Mouse (Mus musculus): ENCODE results near the gene Prr23a2. TPM values are rescaled to one million over a fixed set of nuclear protein-coding genes. Genes with fewer than 3 reads are reported as not detected.
"Not testable (repeated sequence)": the region's sequence is repeated elsewhere in the genome, so short reads cannot be mapped to it uniquely, and the experiment has no call there.

Gene Prr23a2
- 0.17 and 0.38 TPM in 2 replicates for polyA plus RNA-seq (2012; rRNA removed)

DNA sequence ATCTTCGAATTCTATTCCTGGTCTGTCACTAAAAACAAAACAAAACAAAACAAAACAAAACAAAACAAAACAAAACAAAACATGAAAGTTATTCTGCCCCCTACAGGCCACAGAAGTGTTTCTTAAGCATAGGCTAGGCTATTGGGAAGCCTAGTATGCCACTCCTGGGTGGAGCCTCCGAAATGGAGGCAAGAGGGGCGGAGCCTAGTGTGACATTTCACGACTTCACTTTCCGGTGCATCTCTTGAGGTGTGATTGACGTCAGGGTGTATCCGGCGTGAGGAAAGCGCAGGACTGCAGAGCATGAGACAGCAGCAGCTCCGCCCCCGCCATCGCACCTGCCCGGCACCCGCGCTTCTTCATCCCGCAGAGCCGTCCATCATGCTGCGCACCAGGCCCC, at the start of gene Prr23a2:
TSS of gene Prr23a2 (plus strand) at position 285 of the 400 bp plus-strand sequence.
- H3K4me3 ChIP-seq (ENCODE audit: control insufficient read depth, low read depth, low read length): peak within 1 kb of the TSS; percentile 85

DNA sequence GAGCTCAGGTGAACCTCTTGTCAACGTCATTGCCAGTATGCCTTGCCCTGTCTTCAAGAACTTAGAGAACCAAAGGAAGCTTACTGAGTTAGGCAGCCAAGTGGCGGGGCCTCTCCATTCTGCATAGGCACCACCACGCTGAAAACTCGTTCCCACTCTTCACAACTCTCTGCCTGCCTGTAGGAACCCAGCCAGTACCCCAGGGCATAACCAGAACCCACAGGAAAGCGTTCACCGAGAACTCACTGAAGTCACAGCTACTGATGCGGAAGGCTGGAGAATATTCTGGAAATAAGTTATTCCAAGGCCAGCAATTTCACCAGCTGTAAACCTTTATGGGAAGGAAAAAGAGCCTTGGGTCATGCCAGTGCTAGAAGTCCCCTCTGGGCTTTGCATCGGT, 48.7 kb upstream of the Prr23a2 start:
- Histone ChIP-seq H3K4me1 (ENCODE audit: control insufficient read depth, insufficient read depth, low read length) (no peaks in the 10 kb centered on the region), H3K4me3 (ENCODE audit: control insufficient read depth, low read depth, low read length) (no peak overlapping the region), H3K27me3 (ENCODE audit: control insufficient read depth, insufficient read depth, low read length) (no peaks in the 10 kb centered on the region), H3K36me3 (ENCODE audit: control insufficient read depth, insufficient read depth, low read length) (no peaks in the 10 kb centered on the region), H3K27ac (ENCODE audit: control insufficient read depth, insufficient read depth, low read depth, low read length) (no peak overlapping the region)
- TF ChIP-seq POLR2A (IDR thresholded peaks at IDR 0.05; ENCODE audit: control insufficient read depth, low read depth, low read length) (no peak), CTCF (IDR thresholded peaks at IDR 0.05; ENCODE audit: control insufficient read depth, insufficient read depth, insufficient replicate concordance, low read depth, low read length) (no peak)

More for the DNA sequence above, at the start of gene Prr23a2:
- no peaks in the 10 kb centered on the region for H3K4me1 ChIP-seq (ENCODE audit: control insufficient read depth, insufficient read depth, low read length)
- TF ChIP-seq CTCF (IDR thresholded peaks at IDR 0.05; ENCODE audit: control insufficient read depth, insufficient read depth, insufficient replicate concordance, low read depth, low read length) (no peak), POLR2A (IDR thresholded peaks at IDR 0.05; ENCODE audit: control insufficient read depth, low read depth, low read length) (no peak)
- no peak within 1 kb of the TSS for H3K27ac ChIP-seq (ENCODE audit: control insufficient read depth, insufficient read depth, low read depth, low read length)
- H3K36me3 ChIP-seq (ENCODE audit: control insufficient read depth, insufficient read depth, low read length): no peaks in the 10 kb centered on the region
- H3K27me3 ChIP-seq (ENCODE audit: control insufficient read depth, insufficient read depth, low read length): no peaks in the 10 kb centered on the region

DNA sequence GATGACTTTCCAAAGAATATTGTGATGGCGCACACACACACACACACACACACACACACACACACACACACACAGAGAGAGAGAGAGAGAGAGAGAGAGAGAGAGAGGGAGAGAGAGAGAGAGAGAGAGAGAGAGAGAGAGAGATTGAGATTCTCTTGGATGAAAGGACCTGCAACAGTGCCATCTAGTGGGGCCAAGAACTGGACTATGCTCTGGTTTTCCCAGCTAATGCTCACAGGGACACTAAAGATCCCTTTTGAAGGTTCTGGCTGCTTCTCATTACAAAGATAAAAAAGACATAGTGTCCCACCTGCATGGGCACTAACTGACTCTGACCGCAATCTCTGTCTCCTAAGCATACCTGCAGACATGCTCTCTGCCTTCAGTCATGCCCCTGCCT, 46.8 kb upstream of the Prr23a2 start:
- not testable (repeated sequence) for H3K27me3 ChIP-seq (ENCODE audit: control insufficient read depth, insufficient read depth, low read length); H3K4me3 ChIP-seq (ENCODE audit: control insufficient read depth, low read depth, low read length); H3K36me3 ChIP-seq (ENCODE audit: control insufficient read depth, insufficient read depth, low read length); H3K4me1 ChIP-seq (ENCODE audit: control insufficient read depth, insufficient read depth, low read length); H3K27ac ChIP-seq (ENCODE audit: control insufficient read depth, insufficient read depth, low read depth, low read length)

DNA sequence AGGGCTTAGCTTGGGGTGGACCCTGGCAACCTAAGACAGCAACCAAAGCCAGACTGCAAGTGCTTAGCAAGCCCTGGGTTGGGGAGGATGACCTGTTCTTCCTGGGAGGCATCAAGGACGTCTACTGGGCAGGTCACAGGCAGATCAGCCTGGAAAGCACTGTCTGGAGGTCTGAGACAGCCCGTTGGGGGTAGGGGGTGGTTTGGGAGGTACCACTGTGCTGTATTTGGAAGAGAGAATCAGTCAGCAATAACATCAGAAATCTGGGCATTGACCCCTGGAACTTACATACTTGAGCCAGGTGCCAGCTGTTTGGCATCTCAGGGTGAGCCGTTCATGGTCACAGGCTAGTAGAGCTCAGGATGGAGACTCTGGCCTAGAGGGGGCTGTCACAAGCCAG, 40.2 kb upstream of the Prr23a2 start:
- no peak for TF ChIP-seq POLR2A (IDR thresholded peaks at IDR 0.05; ENCODE audit: control insufficient read depth, low read depth, low read length)
- no peak for TF ChIP-seq CTCF (IDR thresholded peaks at IDR 0.05; ENCODE audit: control insufficient read depth, insufficient read depth, insufficient replicate concordance, low read depth, low read length)
- Histone ChIP-seq H3K4me3 (ENCODE audit: control insufficient read depth, low read depth, low read length) (no peak overlapping the region), H3K27me3 (ENCODE audit: control insufficient read depth, insufficient read depth, low read length) (no peaks in the 10 kb centered on the region), H3K27ac (ENCODE audit: control insufficient read depth, insufficient read depth, low read depth, low read length) (no peak overlapping the region), H3K4me1 (ENCODE audit: control insufficient read depth, insufficient read depth, low read length) (no peaks in the 10 kb centered on the region), H3K36me3 (ENCODE audit: control insufficient read depth, insufficient read depth, low read length) (no peaks in the 10 kb centered on the region)

DNA sequence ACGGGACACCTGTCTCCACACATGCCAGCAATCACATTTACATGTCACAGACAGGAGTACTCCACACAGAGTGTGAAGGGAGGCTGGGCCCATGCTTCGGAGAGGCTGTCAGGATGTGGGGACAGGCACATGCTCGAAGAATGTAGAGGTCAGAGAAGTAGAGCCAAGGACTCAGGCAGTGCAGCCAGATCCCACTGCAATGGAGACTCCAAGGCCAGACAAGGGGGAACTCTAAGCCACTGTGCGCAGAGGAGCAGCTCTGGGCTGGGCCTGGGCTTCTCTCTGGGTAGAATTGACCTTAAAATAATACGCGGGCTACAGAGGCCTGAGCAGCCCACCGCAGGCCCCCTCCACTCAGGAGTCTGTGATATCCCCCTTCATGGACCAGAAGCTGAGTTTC, 38.7 kb upstream of the Prr23a2 start:
- Histone ChIP-seq H3K36me3 (ENCODE audit: control insufficient read depth, insufficient read depth, low read length) (no peaks in the 10 kb centered on the region), H3K27ac (ENCODE audit: control insufficient read depth, insufficient read depth, low read depth, low read length) (no peak overlapping the region), H3K4me3 (ENCODE audit: control insufficient read depth, low read depth, low read length) (no peak overlapping the region), H3K27me3 (ENCODE audit: control insufficient read depth, insufficient read depth, low read length) (no peaks in the 10 kb centered on the region), H3K4me1 (ENCODE audit: control insufficient read depth, insufficient read depth, low read length) (no peaks in the 10 kb centered on the region)
- TF ChIP-seq POLR2A (IDR thresholded peaks at IDR 0.05; ENCODE audit: control insufficient read depth, low read depth, low read length): no peak
- no peak for TF ChIP-seq CTCF (IDR thresholded peaks at IDR 0.05; ENCODE audit: control insufficient read depth, insufficient read depth, insufficient replicate concordance, low read depth, low read length)

DNA sequence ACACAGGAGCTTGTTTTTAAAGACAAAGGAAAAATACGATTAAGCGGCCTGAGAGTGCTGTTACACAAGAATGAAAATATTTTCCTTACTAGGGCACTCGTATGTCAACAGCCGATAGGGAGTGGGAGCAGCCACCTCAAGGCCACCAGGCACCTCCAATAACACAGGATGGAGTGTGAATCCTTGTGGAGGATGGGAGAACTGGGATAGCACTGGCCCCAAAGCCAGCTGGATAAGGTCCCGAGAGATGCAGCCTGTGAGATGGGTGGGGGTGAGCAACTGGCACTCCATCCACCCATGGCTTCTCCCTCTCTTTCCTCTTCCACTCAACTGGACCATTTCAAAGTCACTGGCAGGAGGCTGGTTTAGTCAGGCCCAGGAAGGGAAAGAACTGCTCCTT, 37.3 kb upstream of the Prr23a2 start:
- H3K4me3 ChIP-seq (ENCODE audit: control insufficient read depth, low read depth, low read length): no peak overlapping the region
- no peaks in the 10 kb centered on the region for H3K4me1 ChIP-seq (ENCODE audit: control insufficient read depth, insufficient read depth, low read length)
- no peak overlapping the region for H3K27ac ChIP-seq (ENCODE audit: control insufficient read depth, insufficient read depth, low read depth, low read length)
- no peaks in the 10 kb centered on the region for H3K27me3 ChIP-seq (ENCODE audit: control insufficient read depth, insufficient read depth, low read length)
- TF ChIP-seq POLR2A (IDR thresholded peaks at IDR 0.05; ENCODE audit: control insufficient read depth, low read depth, low read length) (no peak), CTCF (IDR thresholded peaks at IDR 0.05; ENCODE audit: control insufficient read depth, insufficient read depth, insufficient replicate concordance, low read depth, low read length) (no peak)
- no peaks in the 10 kb centered on the region for H3K36me3 ChIP-seq (ENCODE audit: control insufficient read depth, insufficient read depth, low read length)

DNA sequence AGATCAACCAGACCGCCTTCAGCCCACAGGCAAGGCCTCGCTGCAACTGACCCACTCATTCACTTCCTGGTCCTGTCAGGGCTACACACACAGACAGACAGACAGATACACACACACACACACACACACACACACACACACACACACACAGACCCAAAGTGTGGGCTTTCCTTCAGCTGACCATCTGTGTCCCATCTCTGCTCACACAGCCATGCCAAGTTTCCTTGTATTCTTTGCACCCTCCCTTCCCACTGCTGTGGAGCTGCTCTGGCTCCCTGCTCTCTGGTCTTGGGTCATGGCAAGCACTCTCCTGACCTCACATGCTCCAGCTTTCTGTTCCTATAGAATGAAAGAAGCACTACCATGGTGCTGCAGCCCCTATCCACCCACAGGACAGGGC, 36.8 kb upstream of the Prr23a2 start:
- TF ChIP-seq CTCF (IDR thresholded peaks at IDR 0.05; ENCODE audit: control insufficient read depth, insufficient read depth, insufficient replicate concordance, low read depth, low read length): no peak
- TF ChIP-seq POLR2A (IDR thresholded peaks at IDR 0.05; ENCODE audit: control insufficient read depth, low read depth, low read length): no peak
- Histone ChIP-seq H3K4me1 (ENCODE audit: control insufficient read depth, insufficient read depth, low read length) (no peaks in the 10 kb centered on the region), H3K4me3 (ENCODE audit: control insufficient read depth, low read depth, low read length) (no peak overlapping the region), H3K27ac (ENCODE audit: control insufficient read depth, insufficient read depth, low read depth, low read length) (no peak overlapping the region), H3K27me3 (ENCODE audit: control insufficient read depth, insufficient read depth, low read length) (no peaks in the 10 kb centered on the region), H3K36me3 (ENCODE audit: control insufficient read depth, insufficient read depth, low read length) (no peaks in the 10 kb centered on the region)

DNA sequence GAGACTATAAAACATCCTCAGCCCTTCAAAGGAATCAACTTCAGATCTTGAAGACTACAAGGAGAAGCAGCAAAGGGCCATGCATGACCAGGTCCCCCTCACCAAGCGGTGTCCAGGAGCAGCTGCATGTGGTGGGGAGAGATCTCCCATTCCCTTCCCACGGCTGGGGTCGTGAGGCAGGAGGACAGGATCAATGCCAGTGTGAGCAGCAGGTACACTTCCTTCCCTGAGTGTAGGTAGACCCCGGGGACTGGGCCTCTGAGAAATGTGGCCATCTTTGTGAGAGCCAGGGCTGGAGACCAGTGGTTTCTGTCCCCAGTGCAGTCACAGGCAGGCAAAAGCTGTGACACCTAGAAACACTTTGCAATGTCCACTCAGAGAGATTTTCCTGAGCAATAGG, 35.8 kb upstream of the Prr23a2 start:
- Histone ChIP-seq H3K36me3 (ENCODE audit: control insufficient read depth, insufficient read depth, low read length) (no peaks in the 10 kb centered on the region), H3K4me3 (ENCODE audit: control insufficient read depth, low read depth, low read length) (no peak overlapping the region), H3K27me3 (ENCODE audit: control insufficient read depth, insufficient read depth, low read length) (no peaks in the 10 kb centered on the region), H3K4me1 (ENCODE audit: control insufficient read depth, insufficient read depth, low read length) (no peaks in the 10 kb centered on the region), H3K27ac (ENCODE audit: control insufficient read depth, insufficient read depth, low read depth, low read length) (no peak overlapping the region)
- TF ChIP-seq CTCF (IDR thresholded peaks at IDR 0.05; ENCODE audit: control insufficient read depth, insufficient read depth, insufficient replicate concordance, low read depth, low read length) (no peak), POLR2A (IDR thresholded peaks at IDR 0.05; ENCODE audit: control insufficient read depth, low read depth, low read length) (no peak)
